Mouse (Mus musculus): ENCODE results near the gene Wdr77. TPM values are rescaled to one million over a fixed set of nuclear protein-coding genes. Genes with fewer than 3 reads are reported as not detected.
"Not testable (repeated sequence)": the region's sequence is repeated elsewhere in the genome, so short reads cannot be mapped to it uniquely, and the experiment has no call there.

The Wdr77 gene
- total RNA-seq (2021) = 10 to 100 TPM; 49.6 to 50.6 TPM
- long read RNA-seq, experiment 1, transcript Wdr77-201 (10 exons, 3,682 nt) = major isoform, 41 of 54 reads
- long read RNA-seq, experiment 1, partial matches to known transcripts = 1 of 54 reads
- long read RNA-seq, experiment 1, other reads (novel, unspliced or antisense) = 12 of 54 reads
- long read RNA-seq, experiment 2, transcript Wdr77-201 (10 exons, 3,682 nt) = major isoform, 54 of 71 reads
- long read RNA-seq, experiment 2, partial matches to known transcripts = 3 of 71 reads
- long read RNA-seq, experiment 2, other reads (novel, unspliced or antisense) = 14 of 71 reads

GRCm38 (mm10) chr3:105958974-105959580 lies at the start of gene Wdr77:
Wdr77 (plus strand) TSS chr3:105959369.
- TF ChIP-seq CTCF (conservative IDR thresholded peaks at IDR 0.05) = no peak
- Histone ChIP-seq H3K4me3 (peak within 1 kb of the TSS; percentile 91), H3K27ac (peak within 1 kb of the TSS; percentile 100)
- peak; percentile 95 to 96 for DNase-seq (ENCODE audit: low spot score in 2 of 2)

- no peak for TF ChIP-seq CTCF (conservative IDR thresholded peaks at IDR 0.05)
- Histone ChIP-seq H3K4me3 (no peak overlapping the region), H3K27ac (peak overlapping the region; percentile 28; the same call in 1 of the 2 replicates)
- DNase-seq (ENCODE audit: low spot score in 2 of 2) = no peak
Measured at GRCm38 (mm10) chr3:105910519-105911190, 48.5 kb upstream of the Wdr77 start.

DNA sequence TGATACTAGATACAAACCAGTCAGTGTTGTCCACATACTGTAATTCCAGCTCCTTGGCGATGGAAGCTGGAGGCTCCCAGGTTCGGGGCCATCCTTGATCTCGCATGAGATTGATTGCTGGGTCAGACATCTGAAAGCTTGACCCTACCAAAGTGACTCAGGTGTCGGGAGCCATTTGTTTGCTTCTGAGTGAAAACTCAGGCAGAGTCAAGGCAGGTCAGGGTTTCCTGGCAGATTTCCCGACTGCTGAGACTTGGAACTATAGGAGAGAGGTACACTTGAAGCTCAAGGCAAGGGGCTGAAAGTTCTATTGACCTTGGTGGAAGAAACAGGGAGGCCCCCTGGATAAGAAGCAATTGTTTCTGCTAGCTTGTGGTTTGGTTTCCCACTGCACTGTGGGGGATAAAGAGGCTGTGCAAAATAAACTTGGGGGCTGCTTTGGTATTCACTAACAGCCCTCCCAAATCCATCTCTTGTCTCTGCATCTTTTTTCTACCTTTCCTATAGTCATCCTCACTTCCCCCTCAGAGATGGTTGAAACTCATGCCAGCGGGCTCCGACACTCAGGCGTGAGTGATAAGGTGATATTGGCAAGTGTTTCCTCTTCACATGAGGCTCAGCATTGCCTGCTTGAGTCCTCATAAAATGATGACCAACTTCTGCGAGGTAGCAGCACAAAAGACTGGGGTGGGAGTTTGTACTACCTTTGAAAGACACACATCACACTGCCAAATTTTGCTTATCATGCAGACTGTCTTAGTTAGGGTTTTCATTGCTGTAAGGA lies 46.9 kb upstream of the Wdr77 start:
- H3K4me3 ChIP-seq = no peak overlapping the region
- no peak for TF ChIP-seq CTCF (conservative IDR thresholded peaks at IDR 0.05)
- no peak overlapping the region for H3K27ac ChIP-seq
- no peak for DNase-seq (ENCODE audit: low spot score in 2 of 2)

- no peak overlapping the region for H3K4me3 ChIP-seq
- TF ChIP-seq CTCF (conservative IDR thresholded peaks at IDR 0.05) = no peak
- H3K27ac ChIP-seq = peak overlapping the region; percentile 32; the same call in 1 of the 2 replicates
- peak; percentile 29 to 34 for DNase-seq (ENCODE audit: low spot score in 2 of 2)
Measured at GRCm38 (mm10) chr3:105913839-105914681, 45.1 kb upstream of the Wdr77 start.

GRCm38 (mm10) chr3:105915281-105915680 lies 43.9 kb upstream of the Wdr77 start:
- no peak for DNase-seq (ENCODE audit: low spot score in 2 of 2)
- no peak overlapping the region for H3K27ac ChIP-seq
- TF ChIP-seq CTCF (conservative IDR thresholded peaks at IDR 0.05) = no peak

GRCm38 (mm10) chr3:105916455-105916854 lies 42.7 kb upstream of the Wdr77 start:
- not testable (repeated sequence) for H3K27ac ChIP-seq; H3K4me3 ChIP-seq; DNase-seq (ENCODE audit: low spot score in 2 of 2)

More at GRCm38 (mm10) chr3:105915281-105915680, 43.9 kb upstream of the Wdr77 start:
- H3K4me3 ChIP-seq = no peak overlapping the region

- no peak for DNase-seq (ENCODE audit: low spot score in 2 of 2)
- no peak overlapping the region for H3K4me3 ChIP-seq
- no peak for TF ChIP-seq CTCF (conservative IDR thresholded peaks at IDR 0.05)
- H3K27ac ChIP-seq = no peak overlapping the region
Measured at GRCm38 (mm10) chr3:105917656-105918354, 41.4 kb upstream of the Wdr77 start.

- DNase-seq (ENCODE audit: low spot score in 2 of 2) = no peak
- no peak for TF ChIP-seq CTCF (conservative IDR thresholded peaks at IDR 0.05)
- Histone ChIP-seq H3K4me3 (no peak overlapping the region), H3K27ac (no peak overlapping the region)
Measured at GRCm38 (mm10) chr3:105918355-105918745, 40.8 kb upstream of the Wdr77 start.

GRCm38 (mm10) chr3:105920743-105921142 lies 38.4 kb upstream of the Wdr77 start:
- not testable (repeated sequence) for H3K4me3 ChIP-seq; H3K27ac ChIP-seq; DNase-seq (ENCODE audit: low spot score in 2 of 2)

- TF ChIP-seq CTCF (conservative IDR thresholded peaks at IDR 0.05) = no peak
- Histone ChIP-seq H3K27ac (no peak overlapping the region), H3K4me3 (no peak overlapping the region)
- DNase-seq (ENCODE audit: low spot score in 2 of 2) = no peak
Measured at GRCm38 (mm10) chr3:105921959-105922358, 37.2 kb upstream of the Wdr77 start.

- Histone ChIP-seq H3K27ac (no peak overlapping the region), H3K4me3 (no peak overlapping the region)
- TF ChIP-seq CTCF (conservative IDR thresholded peaks at IDR 0.05) = no peak
- no peak for DNase-seq (ENCODE audit: low spot score in 2 of 2)
Measured at GRCm38 (mm10) chr3:105924616-105925015, 34.6 kb upstream of the Wdr77 start.
